Mouse (Mus musculus): ENCODE measurements around the gene Jade3.

DNA sequence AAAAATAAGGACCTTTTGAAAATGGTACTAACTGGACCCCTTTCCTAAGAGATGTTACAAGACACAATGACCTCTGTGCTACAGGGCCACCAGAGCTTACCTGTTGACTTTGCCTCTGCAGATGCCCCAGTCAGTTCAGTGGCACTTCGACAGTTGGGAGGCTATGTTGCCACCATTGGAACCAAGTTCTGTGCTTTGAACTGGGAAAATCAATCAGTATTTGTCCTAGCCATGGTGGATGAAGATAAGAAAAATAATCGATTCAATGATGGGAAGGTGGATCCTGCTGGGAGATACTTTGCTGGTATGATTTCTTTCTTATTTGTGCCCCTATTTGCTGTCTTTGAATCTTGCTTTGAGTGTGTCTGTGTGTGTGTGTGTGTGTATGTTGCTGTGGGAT lies 126.7 kb downstream of the Jade3 start:
- TF ChIP-seq EP300 (IDR thresholded peaks at IDR 0.05; ENCODE audit: low read depth) (no peak), CTCF (IDR thresholded peaks at IDR 0.05; ENCODE audit: low read depth) (no peak)
